Mouse (Mus musculus) megakaryocyte-erythroid progenitor cell, adult 5-6 weeks (primary cell): ENCODE measurements around the gene Meis2. TPM values are rescaled to one million over a fixed set of nuclear protein-coding genes. Genes with fewer than 3 reads are reported as not detected.

ENCODE experiments used
- ATAC-seq: replicated peaks from 2 replicates; pipeline ENCODE4 v1.8.0; 2016; ENCODE audit warnings: mild to moderate bottlenecking, inconsistent platforms; ENCODE audit not compliant: severe bottlenecking, poor library complexity, low FRiP score, low TSS enrichment
- total RNA-seq, 2 experiments: library from RNA; stranded (forward) in 1 of 2; stranded (reverse) in 1 of 2; fragments of 200-1000, 215-1000 nt in 1 of 2; fragments of >200 nt in 1 of 2; fragmentation: Nextera tagmentation in 1 of 2; gene quantifications; 2 replicates each; pipeline ENCODE4 v1.2.3; 2014 to 2017

Gene Meis2
- total RNA-seq (2014; fragmentation: Nextera tagmentation) (not detected in 2 replicates), total RNA-seq (2017) (0.46 TPM in 1 of 2 replicates, not detected in the other)

DNA sequence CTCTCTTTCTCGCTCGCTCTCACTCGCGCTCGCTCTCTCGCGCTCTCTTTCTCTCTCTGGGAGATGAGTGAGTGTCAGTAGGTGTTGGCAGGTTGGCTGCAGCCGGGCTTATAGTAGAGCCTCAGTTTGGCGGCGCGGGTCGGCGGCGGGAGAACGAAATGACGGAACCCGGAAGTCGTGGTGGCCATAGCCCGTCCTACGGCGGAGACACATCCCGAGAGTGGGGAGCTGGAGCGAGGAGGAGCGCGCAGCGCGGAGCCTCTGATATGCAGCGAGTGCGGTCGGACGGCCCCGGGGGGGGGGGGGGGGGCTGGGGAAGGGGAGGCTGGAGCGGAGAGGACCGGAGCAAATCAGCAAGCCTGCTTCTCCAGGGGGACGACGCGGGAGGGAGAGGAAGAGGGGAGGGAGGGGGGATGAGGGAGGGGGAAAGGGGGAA is at the start of gene Meis2:
Meis2 (minus strand) TSS at position 270 of the 436 bp plus-strand sequence.
- peak; percentile 49 for ATAC-seq

DNA sequence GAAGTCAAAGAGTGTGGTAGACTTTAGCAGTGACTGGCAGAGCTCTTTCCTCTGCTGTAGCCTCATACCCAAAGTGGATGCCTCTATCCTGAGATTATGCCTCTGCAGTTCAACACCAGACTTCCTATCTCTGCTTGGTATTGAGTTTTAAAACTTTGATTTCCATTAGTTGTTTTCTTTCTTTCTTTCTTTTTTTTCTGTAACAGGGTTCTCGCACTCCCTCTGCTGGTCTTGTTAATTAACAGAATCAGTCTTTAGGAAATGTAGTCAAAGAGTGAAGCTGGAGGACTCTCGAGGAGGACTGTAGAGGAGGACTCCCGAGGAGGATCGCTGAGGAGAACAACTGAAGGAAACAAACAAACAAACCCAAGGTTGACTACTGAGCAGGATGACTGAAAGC is 40.6 kb upstream of the Meis2 start:
- ATAC-seq: no peak

DNA sequence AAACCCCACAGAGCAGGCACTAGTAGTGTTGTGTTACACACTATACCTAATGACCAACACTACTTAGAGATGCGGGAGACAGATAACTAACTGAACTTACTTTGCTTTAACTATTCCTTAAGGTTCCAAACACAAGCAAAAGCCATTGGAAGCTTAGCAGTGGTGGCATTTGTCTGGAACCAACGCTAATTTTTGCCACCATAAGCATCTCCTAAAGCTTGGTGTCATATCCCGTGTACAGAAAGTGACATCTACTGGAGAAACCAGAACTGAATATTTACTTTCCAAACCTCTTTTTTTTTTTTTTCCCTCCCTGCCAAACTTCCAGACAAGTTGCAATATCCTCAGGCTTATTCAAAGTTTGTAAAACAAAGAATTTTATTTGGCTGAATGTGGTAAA is 39.5 kb upstream of the Meis2 start:
- ATAC-seq: no peak

DNA sequence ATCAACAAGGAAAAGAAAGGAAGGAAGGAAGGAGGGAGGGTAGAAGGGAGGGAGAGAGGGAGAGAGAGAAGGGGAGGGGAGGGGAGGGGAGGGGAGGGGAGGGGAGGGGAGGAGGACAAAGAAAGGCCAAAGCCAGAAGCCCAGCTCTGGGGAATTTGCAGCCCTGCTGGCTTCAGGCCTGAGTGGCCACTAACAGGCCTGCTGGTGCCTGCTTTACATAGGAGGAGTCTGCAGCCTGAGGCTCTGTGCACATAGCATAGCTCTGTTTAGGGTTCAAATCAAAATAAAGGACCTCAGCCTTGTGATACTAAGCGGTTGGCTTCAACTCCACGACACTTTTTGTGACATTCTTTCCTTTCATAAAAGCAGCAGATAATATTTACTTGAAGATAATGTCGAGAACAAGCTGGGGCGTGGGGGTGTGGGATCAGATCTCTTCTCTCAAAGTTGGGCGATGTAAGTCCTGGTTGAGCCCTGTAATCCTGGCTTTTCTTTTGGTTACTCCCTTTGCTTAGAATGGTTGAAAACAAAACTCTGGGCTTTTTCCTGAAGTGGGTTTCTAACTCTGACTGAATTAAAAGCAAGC is 37.9 kb upstream of the Meis2 start:
- no peak for ATAC-seq

GRCm38 (mm10) chr2:116101221-116101620 is 35.6 kb upstream of the Meis2 start:
- ATAC-seq: peak; percentile 61; the same call in 1 of the 2 replicates

DNA sequence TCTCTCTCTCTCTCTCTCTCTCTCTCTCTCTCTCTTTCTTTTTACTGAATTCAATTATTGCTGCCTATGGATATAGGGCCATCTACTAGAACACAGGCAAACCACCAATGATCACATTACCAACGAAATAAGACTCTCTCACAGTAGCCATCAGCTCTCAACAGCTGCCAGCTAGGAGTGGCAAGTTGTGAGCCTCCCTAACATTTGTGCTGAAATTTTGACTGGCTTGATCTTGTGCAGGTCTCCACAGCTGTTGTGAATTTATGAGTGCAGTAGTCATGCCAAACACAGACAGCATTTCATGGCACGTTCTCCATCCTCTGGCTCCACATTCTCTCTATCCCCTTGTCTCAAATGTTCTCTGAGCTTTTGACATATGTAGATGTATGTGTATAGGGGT is 15.3 kb upstream of the Meis2 start:
- ATAC-seq: no peak

DNA sequence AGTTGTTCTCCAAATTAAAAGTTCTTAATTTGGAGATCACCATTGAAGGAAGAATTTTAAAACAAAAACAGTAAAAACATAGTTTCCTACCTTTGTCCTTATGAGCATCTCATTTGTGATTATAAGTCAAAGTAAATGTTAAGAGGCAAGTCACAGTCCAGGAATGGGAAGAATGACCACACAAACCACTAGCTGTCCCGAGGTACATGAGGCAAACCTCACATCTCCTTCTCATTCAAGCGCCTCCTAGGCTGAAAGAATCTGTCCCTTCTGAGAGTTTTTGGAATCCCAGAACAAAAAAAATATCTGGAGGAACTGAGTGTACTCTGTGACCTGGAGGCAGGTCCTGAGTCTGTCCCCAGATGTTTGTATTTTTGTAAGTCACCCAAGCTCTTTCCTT is 13.2 kb upstream of the Meis2 start:
- no peak for ATAC-seq

- ATAC-seq: no peak
Observed at GRCm38 (mm10) chr2:116077716-116078115, 12.1 kb upstream of the Meis2 start.

GRCm38 (mm10) chr2:116076752-116077480 is 11.3 kb upstream of the Meis2 start:
- no peak for ATAC-seq

GRCm38 (mm10) chr2:116075902-116076301 is 10.3 kb upstream of the Meis2 start:
- ATAC-seq: no peak

DNA sequence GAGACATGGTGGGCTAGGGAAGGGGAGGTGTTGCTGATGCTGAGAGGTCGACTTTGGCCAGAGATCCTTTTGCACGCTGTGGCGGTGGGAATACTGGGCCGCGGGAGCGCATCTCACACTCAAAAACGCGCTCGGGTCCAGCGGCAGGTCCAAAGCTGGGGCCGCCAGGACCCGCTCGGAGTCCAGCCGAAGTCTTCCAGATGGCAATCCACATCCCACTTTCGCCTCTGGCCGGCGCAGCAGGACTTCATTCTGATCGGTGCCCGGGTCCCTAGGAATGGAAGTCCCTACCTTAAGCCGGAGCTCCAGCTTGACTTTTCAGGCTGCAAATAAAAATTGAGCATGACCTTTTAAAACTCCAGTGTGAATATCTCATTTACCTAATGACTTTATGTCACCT is 9.8 kb upstream of the Meis2 start:
- no peak for ATAC-seq

DNA sequence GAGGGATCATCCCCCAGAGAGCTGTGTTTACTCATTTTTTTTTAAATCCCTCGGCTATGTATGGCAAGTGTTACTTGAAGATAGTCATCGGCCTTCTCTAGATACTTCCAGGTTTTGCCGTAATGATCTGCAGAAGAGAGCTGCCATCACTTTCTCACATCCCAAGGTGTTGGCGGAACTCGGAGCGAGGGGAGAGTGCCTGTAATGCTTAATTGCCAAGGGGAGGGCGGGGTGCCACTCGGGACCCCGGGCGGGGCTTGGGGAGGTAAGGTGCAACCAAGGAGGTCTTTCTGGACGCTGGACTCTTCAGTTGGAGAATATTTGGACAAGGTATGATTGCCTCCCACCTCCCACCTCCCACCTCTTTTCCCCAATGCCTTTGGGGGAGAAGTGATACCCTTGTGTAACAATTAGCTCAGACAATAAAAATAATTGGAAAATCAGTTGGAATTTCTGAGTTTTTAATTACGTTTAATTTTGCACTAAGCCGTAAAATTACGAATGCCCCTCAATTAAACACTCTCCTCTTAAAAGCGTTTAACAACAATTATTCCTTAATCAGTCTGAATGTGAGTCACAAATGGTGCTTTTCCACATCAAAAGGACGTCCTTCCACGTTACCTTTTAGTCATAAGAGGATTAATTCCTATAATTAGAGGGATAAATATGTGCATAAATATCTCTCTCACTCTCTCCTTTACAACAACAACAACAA is 9.2 kb upstream of the Meis2 start:
- no peak for ATAC-seq

DNA sequence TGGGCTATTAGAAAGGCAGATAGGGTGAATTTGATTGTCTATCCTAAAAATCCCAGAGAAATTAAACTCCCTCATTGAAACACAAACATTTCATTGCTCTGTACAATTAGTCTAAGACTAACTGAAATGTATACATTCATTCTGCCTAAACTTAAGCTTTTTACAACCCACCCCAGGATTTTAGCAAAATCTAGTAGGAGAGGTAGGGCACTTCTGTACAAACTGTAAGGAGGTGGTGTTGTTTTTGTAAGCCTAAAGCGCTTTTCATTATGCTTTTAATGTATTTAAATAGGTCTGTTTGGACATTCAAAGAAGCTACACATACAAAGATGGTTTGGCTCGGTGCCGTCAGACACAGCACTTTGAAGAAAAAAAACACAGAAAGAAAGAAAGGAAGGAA is 8.4 kb upstream of the Meis2 start:
- ATAC-seq: no peak

GRCm38 (mm10) chr2:116073311-116073904 is 7.8 kb upstream of the Meis2 start:
- ATAC-seq: no peak

GRCm38 (mm10) chr2:116072706-116073105 is 7.1 kb upstream of the Meis2 start:
- ATAC-seq: no peak

- no peak for ATAC-seq
Observed at GRCm38 (mm10) chr2:116072321-116072640, 6.6 kb upstream of the Meis2 start.

DNA sequence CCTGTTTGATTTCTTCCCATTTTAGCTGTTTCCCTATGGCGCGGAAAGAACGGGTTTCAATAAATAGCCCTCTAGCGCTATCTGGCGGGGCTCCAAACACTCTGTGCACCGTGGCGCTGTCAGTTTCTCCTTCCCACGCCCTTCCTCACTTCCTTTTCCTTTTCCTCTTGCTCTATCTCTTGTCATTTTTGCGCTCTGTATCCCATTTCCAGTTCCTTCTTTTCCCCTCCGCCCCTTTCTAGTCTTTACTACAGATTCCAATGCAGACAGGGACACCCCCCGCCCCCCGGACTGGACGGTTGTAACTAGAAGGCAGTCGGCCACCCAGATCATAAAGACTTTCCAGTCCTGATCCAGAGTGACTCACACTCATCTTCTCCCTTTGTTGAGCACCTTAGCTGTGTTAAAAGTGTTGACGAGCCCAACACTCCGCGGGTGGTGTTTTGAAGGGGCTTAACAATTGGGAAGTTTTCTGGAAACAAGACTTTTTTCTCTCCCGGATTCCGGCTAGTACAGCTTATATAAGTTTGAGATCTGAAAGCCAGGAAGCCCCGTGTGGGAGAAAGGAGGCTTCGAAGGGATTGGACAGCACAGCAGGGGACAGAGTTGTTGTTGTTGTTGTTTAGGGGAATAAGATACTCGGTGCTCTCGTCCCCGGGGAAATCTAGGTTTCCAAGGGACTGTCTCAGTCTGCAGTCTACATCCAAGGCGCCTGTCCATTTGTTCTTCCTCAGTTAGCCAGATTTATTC is 6.1 kb upstream of the Meis2 start:
- ATAC-seq: 0 out of 2 replicates have a peak, but pooled peaks have one; percentile 49

DNA sequence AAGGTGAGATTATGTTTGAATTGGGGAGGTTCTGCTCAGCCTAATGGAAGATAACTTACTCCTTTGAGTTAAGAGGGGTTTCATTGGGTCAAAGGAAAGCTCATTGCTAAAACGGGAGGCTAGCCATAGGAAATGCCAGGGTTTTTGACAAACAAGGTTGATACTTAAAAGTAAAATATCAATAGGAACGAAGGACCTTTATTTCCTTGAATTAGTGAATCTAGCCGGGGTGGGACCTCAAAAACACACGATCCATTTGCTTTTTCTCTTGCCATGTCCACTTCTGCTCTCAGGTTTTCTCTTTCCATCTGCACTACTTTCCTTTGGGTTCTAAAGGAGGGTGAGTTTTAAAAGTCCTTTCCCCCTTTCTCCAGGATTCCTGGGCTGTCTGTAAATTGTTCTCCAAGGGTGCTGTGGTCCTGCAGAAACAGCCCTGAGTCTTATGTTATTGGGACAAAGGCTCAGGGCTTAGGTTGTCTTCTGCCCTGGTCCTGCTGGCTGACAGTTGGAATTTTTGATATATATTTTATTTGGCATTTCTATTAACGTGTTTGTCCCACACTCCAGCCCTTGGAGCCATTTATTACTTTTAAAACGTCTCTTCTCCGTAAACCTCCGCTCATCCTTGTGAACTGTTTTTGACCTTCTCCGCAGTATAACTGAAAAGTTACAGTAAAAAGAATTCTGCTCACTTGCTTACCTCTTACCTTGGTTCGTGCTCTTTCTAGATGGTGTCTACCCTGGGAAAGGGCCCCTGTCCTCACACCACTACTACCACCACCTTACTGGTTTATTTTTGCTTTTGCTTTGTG is 5.2 kb upstream of the Meis2 start:
- ATAC-seq: no peak
